Mouse (Mus musculus) activated CD4-positive, CD25-positive, alpha-beta regulatory T cell, adult 4 months (primary cell): ENCODE measurements around the gene Tbc1d21. TPM values are rescaled to one million over a fixed set of nuclear protein-coding genes. Genes with fewer than 3 reads are reported as not detected.

Source experiments
- ATAC-seq: one replicate; pipeline ENCODE4 v1.8.0; 2017
- polyA plus RNA-seq, 2 experiments: library from polyadenylated mRNA; unstranded; fragments of 100-300 nt; shearing (Covaris generic); gene quantifications; one replicate each; pipeline ENCODE4 v1.2.1; 2017

Gene Tbc1d21
- polyA plus RNA-seq, 2 experiments from 2014 or later = not detected

DNA sequence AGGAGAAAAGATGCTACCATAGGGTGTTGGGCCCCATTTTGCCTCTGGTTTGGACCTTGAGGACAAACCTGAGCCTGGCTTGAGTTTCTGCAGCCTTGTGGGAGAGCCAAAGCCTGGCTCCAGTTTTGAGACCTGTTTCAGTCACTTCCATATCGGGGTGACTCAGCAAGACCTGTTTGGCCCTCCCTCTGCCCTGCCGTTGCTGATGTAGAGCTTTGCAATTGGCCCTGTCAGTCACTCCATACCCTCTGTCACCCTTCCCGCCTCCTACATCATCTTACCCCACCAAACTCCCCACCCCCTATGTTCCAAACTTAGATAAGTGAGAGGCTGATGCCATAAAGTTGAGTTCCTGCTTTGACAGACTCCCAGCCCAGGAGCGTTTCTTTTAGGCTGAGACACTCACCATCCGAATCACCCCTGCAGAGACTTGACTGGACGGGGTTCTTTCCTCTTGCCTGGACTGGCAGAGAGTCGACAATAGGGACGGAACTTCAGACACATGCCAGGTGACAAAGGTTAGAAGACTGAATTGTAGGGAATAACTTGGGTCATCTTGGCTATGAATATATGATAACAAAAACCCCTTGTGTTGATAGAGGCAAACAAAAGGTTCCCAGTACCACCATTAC, 33.5 kb downstream of the Tbc1d21 start:
- ATAC-seq = no peak

DNA sequence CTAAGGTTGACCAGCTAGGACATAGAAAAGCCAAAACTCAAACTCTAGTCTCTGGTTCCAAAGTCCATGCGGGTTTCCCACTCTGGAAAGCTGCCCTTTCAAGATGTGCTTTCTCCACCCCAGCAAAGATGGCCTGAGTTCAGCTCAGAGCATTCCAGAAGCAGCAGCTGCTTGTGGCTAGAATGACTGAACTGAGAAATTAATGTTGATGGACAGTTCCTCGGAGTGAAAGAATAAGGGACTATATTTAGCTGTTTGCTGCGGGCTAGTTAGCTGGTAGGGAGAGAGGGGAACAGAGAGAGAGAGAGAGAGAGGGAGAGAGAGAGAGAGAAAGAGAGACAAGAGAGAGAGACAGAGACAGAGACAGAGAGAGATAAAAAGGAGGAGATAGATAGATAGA, 39.0 kb downstream of the Tbc1d21 start:
- ATAC-seq = no peak

- no peak for ATAC-seq
Measured at GRCm38 (mm10) chr9:58330293-58330692, 40.0 kb downstream of the Tbc1d21 start.

DNA sequence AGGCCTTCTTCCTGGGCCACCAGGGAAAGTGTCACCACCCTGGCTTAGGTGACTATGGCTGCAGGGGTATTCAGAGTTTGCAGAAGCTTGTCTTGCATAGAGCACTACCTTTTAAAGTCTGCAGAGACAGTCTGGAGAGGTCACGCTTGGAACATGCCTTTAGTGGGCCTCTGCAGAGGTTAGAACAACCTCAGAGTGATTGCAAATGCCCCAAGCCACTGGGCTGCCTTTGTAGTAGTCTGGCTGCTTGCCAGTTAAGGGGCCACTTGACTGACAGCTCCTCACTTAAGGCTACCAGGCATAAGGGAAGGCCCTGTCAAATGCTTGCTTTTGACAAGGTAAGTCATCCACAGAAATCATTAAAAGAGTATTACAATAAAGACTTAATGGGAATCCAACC, 42.9 kb downstream of the Tbc1d21 start:
- ATAC-seq = no peak

DNA sequence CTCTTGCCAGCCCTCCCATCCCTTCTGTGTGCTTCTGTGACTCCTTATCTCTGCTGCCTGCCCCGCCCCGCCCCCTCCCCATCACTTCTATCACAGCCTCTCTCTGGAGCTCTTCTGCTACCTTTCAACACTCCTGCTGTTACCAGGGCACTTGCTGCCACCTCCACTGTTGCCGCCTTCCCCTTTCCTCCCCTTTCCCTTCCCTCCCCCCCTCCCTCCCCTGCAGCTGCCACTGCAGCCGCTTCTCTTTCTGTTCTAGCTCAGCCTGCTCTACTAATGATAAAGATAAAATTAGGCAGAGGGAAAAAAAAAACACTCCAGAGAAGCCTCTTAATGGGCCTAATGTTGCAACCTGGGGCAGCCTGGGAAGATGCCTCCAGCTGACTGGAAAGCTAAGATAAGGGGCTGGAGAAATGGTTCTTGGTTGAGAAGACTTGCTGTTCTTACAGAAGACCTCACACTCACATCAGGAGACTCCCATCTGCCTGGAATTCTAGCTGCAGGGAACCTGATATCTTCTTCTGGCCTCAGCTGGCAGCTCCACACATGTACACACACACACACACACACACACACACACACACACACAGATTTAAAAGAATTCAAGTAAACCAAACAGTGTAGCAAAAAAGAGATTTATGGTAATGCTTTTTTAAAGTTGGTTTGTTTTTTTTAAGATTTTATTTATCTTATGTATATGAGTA, 43.6 kb downstream of the Tbc1d21 start:
- no peak for ATAC-seq

- no peak for ATAC-seq
Measured at GRCm38 (mm10) chr9:58321681-58322080, 48.6 kb downstream of the Tbc1d21 start.

DNA sequence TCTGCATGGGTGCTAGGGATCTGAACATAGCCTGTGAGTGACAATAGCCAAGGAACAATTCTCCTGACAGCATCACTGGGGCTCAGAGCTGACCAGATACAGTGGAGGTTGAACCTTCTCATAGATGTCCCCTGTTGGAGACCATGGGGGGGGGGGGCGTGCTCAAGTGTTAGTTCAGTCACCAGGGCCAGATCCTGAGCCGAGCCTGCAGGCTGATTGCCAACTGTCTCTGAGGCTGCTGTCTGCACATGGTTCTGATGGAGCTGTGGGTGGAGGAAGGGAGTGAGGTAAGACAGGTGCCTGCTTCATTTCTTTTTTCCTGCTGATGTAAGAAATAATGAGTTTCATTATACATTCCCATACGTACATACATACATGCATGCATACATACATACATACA, 51.9 kb downstream of the Tbc1d21 start:
- no peak for ATAC-seq

GRCm38 (mm10) chr9:58317381-58317780, 52.9 kb downstream of the Tbc1d21 start:
- no peak for ATAC-seq

DNA sequence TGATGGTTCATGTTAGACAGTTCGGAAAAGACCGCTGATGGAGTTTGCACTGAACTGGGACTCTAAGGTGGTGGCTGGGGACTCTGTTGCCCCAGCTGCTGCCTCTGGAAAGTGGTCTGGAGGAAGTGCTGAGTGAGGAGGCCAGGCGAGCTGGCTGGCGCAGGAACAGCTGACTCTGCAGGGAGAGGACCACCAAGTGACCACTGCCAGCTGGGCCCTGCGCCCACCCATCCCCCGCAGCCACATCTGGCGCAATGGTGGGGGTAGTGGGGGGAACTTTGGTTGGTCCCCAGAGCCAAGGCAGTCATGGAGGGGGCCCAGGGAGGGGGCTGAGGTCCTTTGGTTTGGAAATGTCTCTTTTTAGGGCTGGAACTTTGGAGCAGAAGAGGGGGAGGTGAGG, 53.5 kb downstream of the Tbc1d21 start:
- ATAC-seq = no peak

DNA sequence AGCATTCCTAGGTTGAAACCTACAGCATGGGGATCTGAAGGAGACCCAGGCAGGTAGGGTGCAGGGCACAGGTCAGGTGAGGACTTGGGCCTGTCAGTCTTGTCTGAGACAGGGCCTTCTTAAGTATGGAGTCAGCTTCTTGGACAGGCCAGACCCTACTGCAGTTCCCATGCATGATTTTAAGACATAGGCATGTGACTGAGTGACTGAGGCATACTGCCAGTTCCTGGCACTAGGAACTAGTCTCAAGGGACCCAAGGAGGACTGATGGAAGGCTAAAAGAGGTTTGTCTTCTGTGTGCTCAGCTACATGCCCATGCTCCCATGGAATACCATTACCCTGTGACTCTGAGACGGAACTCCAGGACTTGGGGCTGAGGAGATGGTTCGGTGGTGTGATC, 54.4 kb downstream of the Tbc1d21 start:
- no peak for ATAC-seq

DNA sequence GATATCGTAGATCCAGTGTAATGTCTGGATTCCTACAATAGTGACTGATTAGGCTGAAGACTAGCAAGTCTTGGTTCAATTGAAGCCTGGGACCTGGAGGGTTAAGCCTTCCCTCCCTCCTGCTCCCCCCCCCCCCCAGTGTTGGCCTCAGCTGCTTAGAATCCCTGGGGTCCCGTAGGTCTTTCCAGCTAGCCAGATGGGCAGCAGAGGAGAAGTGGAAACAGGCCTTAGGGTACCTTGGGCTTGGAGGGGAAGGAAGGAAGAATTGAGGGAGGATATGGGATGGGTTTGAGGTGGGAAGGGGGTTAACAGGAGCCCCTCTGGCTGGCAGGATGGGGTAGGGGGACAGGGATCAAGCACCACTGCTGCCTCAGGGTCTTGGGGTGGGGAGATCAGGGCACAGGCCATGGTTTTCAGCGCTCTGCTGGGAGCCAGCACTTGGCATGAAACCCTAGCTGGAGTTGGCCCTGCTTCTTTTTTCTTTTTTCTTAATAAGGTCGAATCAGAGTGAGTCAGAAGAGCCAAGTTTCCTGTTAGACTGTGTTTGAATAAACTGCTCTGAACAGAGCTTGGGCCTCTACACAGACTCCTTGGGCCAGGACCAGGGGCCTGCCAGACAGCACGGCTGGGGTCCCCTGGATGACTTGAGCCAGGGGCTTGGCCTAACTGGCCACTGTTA, 55.4 kb downstream of the Tbc1d21 start:
- ATAC-seq = no peak

GRCm38 (mm10) chr9:58312944-58313359, 57.3 kb downstream of the Tbc1d21 start, which contains the start of gene Loxl1:
Loxl1 (minus strand) TSS chr9:58313186.
- ATAC-seq = no peak

DNA sequence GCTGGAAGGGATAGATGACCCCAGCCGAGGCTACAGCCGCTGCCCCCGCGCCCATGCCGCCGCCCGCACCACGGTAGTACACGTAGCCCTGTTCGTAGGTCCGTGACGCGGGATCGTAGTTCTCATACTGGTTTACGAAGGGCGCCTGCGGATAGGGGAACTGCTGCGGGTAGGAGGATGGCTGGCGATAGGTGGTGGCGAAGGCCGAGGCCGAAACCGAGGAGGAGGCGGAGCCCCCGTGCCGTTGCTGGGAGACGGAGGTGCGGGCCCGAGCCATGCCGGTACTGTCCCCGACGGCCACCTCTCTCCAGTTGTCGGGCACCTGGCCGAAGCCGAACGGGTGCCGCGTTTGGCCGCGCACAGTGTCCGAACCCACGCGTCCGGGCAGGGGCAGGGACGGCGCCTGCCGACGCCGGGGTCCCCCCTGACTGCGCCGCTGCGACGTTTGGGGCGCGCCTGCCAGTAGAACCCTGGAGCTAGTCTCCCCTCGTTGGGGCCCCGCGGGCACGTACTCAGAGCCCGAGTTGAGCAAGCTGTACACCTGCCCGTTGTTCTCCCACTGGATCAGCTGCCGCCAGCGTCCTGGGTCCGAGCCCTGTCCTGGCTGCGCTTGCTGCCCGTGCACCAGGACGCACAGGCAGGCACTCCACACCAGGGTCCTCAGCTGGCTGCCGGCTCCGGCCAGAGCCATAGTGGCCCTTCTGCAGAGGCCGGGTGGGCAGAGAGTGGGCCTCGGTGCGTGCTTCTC, 57.9 kb downstream of the Tbc1d21 start:
- no peak for ATAC-seq

GRCm38 (mm10) chr9:58311191-58311910, 58.9 kb downstream of the Tbc1d21 start:
- ATAC-seq = no peak

- no peak for ATAC-seq
Measured at GRCm38 (mm10) chr9:58310043-58310660, 60.1 kb downstream of the Tbc1d21 start.

Other genes with a start within 250 kb of the Tbc1d21 start
- gene Islr, start 166.1 kb downstream of the Tbc1d21 start, polyA plus RNA-seq = under 1 TPM in 1 of 2 experiments, not detected in 1; 0.32 TPM
- gene Islr2, start 166.1 kb downstream of the Tbc1d21 start, polyA plus RNA-seq = not detected
- gene Pml, start 120.7 kb downstream of the Tbc1d21 start, polyA plus RNA-seq = 10 to 100 TPM; 33.7 to 49.3 TPM
- gene Stoml1, start 117.3 kb downstream of the Tbc1d21 start, polyA plus RNA-seq = 10 to 100 TPM; 21.1 to 23.9 TPM
- gene Loxl1, start 57.3 kb downstream of the Tbc1d21 start, polyA plus RNA-seq = not detected
- gene Insyn1, start 118.1 kb upstream of the Tbc1d21 start, polyA plus RNA-seq = not detected
- gene Cd276, start 185.0 kb upstream of the Tbc1d21 start, polyA plus RNA-seq = not detected
- 100 to 1,000 TPM; 106 to 119 TPM for gene Nptn, start 211.8 kb upstream of the Tbc1d21 start, polyA plus RNA-seq